ENCODE assay signal across 10 mouse cellular contexts in the genomic region with DNA sequence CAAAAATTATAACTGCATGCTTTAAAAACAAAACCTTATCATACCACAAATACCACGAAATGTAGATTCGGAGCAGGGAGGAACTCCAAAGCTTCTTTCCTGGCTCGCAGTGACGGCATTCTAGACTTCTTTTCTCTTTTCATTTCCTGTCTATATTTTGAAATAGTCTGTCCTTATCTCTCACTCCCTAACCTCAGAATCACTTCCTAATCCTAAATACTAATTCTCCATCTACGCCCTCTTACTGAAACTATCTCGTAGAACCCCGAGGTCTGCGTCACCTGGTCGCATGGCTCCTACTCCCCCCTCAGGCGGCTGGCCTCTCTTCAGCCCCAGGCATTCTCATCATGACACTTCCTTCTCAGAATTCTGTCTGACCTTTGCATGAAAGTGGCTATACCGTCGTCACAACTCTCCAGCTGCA. TPM values are rescaled to one million over a fixed set of nuclear protein-coding genes. Genes with fewer than 3 reads are reported as not detected.
DNase-seq lines count a peak whose midpoint lies in the region; ATAC-seq and TF ChIP-seq lines count a peak whose summit lies in the region.
"Had no signal": no experiment of that assay in that cellular context is flagged by ENCODE, and none has a peak within 500 bp of the region (broad histone marks: within the 10 kb centered on the region; RNA-seq: fewer than 3 reads in every experiment).

No protein-coding gene starts in this region.

- no peaks in the 10 kb centered on the region for H3K27me3 ChIP-seq in heart, embryonic 14.5 days (ENCODE audit: control insufficient read depth, insufficient read depth, low read length)
- H3K27me3 ChIP-seq in G1E (ENCODE audit: insufficient read depth, low read length): no peaks in the 10 kb centered on the region
- H3K27me3 ChIP-seq in intestine, embryonic 16.5 days (replicated peaks; ENCODE audit: control insufficient read depth, insufficient read depth, low read length): no peaks in the 10 kb centered on the region
- no peaks in the 10 kb centered on the region for H3K27me3 ChIP-seq in small intestine, adult 2 months (ENCODE audit: control insufficient read depth, insufficient read depth, low read length)
- no peaks in the 10 kb centered on the region for H3K27me3 ChIP-seq in forebrain, embryonic 13.5 days
- H3K27me3 ChIP-seq: kidney, embryonic 15.5 days had no signal

- no peak for DNase-seq in heart, postnatal 36 days
- peak; percentile 56 for DNase-seq in G1E (ENCODE audit: low spot score)
- no peak for DNase-seq in layer of hippocampus, adult 9-11 months
- no peak for DNase-seq in layer of hippocampus, adult 18-20 months (ENCODE audit: low spot score in 2 of 2)

- WGBS in heart, embryonic 14.5 days: 31% methylated on average over 12 of the region's 12 CpGs
- 56% methylated on average over 12 of the region's 12 CpGs for WGBS in intestine, embryonic 16.5 days
- WGBS in small intestine, adult 2 months: 19% methylated on average over 12 of the region's 12 CpGs
- 75% methylated on average over 12 of the region's 12 CpGs for WGBS in forebrain, embryonic 13.5 days

- peak overlapping the region; percentile 40 for H3K4me2 ChIP-seq in heart, embryonic 14.5 days (ENCODE audit: low read length)
- H3K4me2 ChIP-seq in intestine, embryonic 16.5 days (ENCODE audit: low read depth, low read length): peak overlapping the region; percentile 21; the same call in 1 of the 2 replicates
- no peak overlapping the region for H3K4me2 ChIP-seq in forebrain, embryonic 13.5 days
- H3K4me2 ChIP-seq: kidney, embryonic 15.5 days had no signal

- peaks cover 0 to 3% of the 10 kb centered on the region in 2 experiments; a peak in 2 of 4 replicates for H3K4me1 ChIP-seq in heart, embryonic 14.5 days (ENCODE audit: control insufficient read depth in 2 of 2, insufficient read depth in 2 of 2, low read length in 2 of 2)
- H3K4me1 ChIP-seq in G1E (ENCODE audit: insufficient read depth, low read depth, low read length): peaks cover 51% of the 10 kb centered on the region
- H3K4me1 ChIP-seq in intestine, embryonic 16.5 days (ENCODE audit: control insufficient read depth, insufficient read depth, low read length): no peaks in the 10 kb centered on the region
- peaks cover 4% of the 10 kb centered on the region for H3K4me1 ChIP-seq in small intestine, adult 2 months (ENCODE audit: control insufficient read depth, insufficient read depth, insufficient read length, low read length)
- H3K4me1 ChIP-seq in forebrain, embryonic 13.5 days: no peaks in the 10 kb centered on the region
- H3K4me1 ChIP-seq: kidney, embryonic 15.5 days had no signal

- H3K36me3 ChIP-seq in heart, embryonic 14.5 days (ENCODE audit: control insufficient read depth, insufficient read depth, low read length): no peaks in the 10 kb centered on the region
- no peaks in the 10 kb centered on the region for H3K36me3 ChIP-seq in G1E (replicated peaks)
- no peaks in the 10 kb centered on the region for H3K36me3 ChIP-seq in intestine, embryonic 16.5 days (ENCODE audit: control insufficient read depth, insufficient read depth, low read length)
- H3K36me3 ChIP-seq in small intestine, adult 2 months (ENCODE audit: control insufficient read depth, insufficient read depth, low read length): no peaks in the 10 kb centered on the region
- no peaks in the 10 kb centered on the region for H3K36me3 ChIP-seq in forebrain, embryonic 13.5 days (ENCODE audit: poor library complexity, severe bottlenecking)
- H3K36me3 ChIP-seq: kidney, embryonic 15.5 days had no signal

- TF ChIP-seq POLR2A in small intestine, adult 2 months (IDR thresholded peaks at IDR 0.05; ENCODE audit: low read depth, low read length): no peak

- H3K9ac ChIP-seq in heart, embryonic 14.5 days (ENCODE audit: low read length): no peak overlapping the region
- no peak overlapping the region for H3K9ac ChIP-seq in intestine, embryonic 16.5 days (ENCODE audit: low read depth, low read length)
- H3K9ac ChIP-seq in forebrain, embryonic 13.5 days: no peak overlapping the region
- H3K9ac ChIP-seq: kidney, embryonic 15.5 days had no signal

- intact Hi-C loops in heart, postnatal 36 days (cut with DNase I): no loop called here

- no peaks in the 10 kb centered on the region for H3K9me3 ChIP-seq in heart, embryonic 14.5 days (ENCODE audit: control insufficient read depth, low read length)
- no peaks in the 10 kb centered on the region for H3K9me3 ChIP-seq in G1E (replicated peaks)
- no peaks in the 10 kb centered on the region for H3K9me3 ChIP-seq in intestine, embryonic 16.5 days (ENCODE audit: control insufficient read depth, low read length)
- no peaks in the 10 kb centered on the region for H3K9me3 ChIP-seq in forebrain, embryonic 13.5 days (replicated peaks)
- H3K9me3 ChIP-seq: kidney, embryonic 15.5 days had no signal

- peak overlapping the region; percentile 1 to 18; a peak in 2 of 4 replicates for H3K4me3 ChIP-seq in heart, embryonic 14.5 days (ENCODE audit: control insufficient read depth in 1 of 2, insufficient read depth in 1 of 2, low read depth in 1 of 2, low read length in 2 of 2)
- peak overlapping the region; percentile 59; the same call in 1 of the 2 replicates for H3K4me3 ChIP-seq in G1E (ENCODE audit: low read depth, low read length)
- H3K4me3 ChIP-seq in intestine, embryonic 16.5 days (ENCODE audit: low read length): no peak overlapping the region
- peak overlapping the region; percentile 47 for H3K4me3 ChIP-seq in small intestine, adult 2 months (ENCODE audit: low read depth, low read length)
- no peak overlapping the region for H3K4me3 ChIP-seq in forebrain, embryonic 13.5 days
- H3K4me3 ChIP-seq: kidney, embryonic 15.5 days had no signal

- H3K27ac ChIP-seq in heart, embryonic 14.5 days (replicated peaks in 1 of 2; ENCODE audit: control insufficient read depth in 1 of 2, insufficient read depth in 1 of 2, low read depth in 2 of 2, low read length in 2 of 2): no peak overlapping the region
- no peak overlapping the region for H3K27ac ChIP-seq in intestine, embryonic 16.5 days (ENCODE audit: low read length)
- peak overlapping the region; percentile 54 for H3K27ac ChIP-seq in small intestine, adult 2 months (ENCODE audit: insufficient read depth, low read depth, low read length)
- H3K27ac ChIP-seq in forebrain, embryonic 13.5 days: no peak overlapping the region
- H3K27ac ChIP-seq: kidney, embryonic 15.5 days had no signal

- no peak for ATAC-seq in heart, embryonic 14.5 days (ENCODE audit: insufficient number of reproducible peaks, insufficient read depth, low FRiP score, low read depth)
- ATAC-seq in G1E (ENCODE audit: extremely low read depth, insufficient number of reproducible peaks, low FRiP score, poor library complexity, severe bottlenecking): peak; percentile 76
- ATAC-seq in intestine, embryonic 16.5 days: peak; percentile 89
- no peak for ATAC-seq in forebrain, embryonic 13.5 days

- TF ChIP-seq CTCF in G1E (IDR thresholded peaks at IDR 0.05; ENCODE audit: low read depth, low read length): no peak
- TF ChIP-seq CTCF in small intestine, adult 2 months (IDR thresholded peaks at IDR 0.05; ENCODE audit: extremely low read depth, insufficient read length, insufficient replicate concordance, low read depth, low read length): no peak

RNA-seq across cellular contexts. Expression of gene Fasl, which starts 21.2 kb away (rescaled TPM):
- not detected in 2 replicates for polyA plus RNA-seq in heart, embryonic 14.5 days (2014; fragmentation: Nextera tagmentation; extraction: Ambion mirVana)
- total RNA-seq in heart, postnatal 36 days (2021): not detected
- total RNA-seq in G1E (2014; fragmentation: Nextera tagmentation) (not detected in 2 replicates), G1E (2017) (0.05 and 0.17 TPM in 2 replicates)
- not detected in 2 replicates for polyA plus RNA-seq in G1E (2012)
- not detected in 2 replicates for polyA plus RNA-seq in intestine, embryonic 16.5 days (2015; fragmentation: Nextera tagmentation; extraction: Ambion mirVana)
- polyA plus RNA-seq in small intestine, adult 2 months (2012; rRNA removed): 0.22 and 0.33 TPM in 2 replicates
- polyA plus RNA-seq in forebrain, embryonic 13.5 days (2015; fragmentation: Nextera tagmentation; extraction: Ambion mirVana): not detected in 2 replicates
- not detected for total RNA-seq in layer of hippocampus, adult 18-20 months (2021)
- polyA plus RNA-seq: kidney, embryonic 15.5 days; limb, embryonic 11.5 days had no signal

Comparison
In these comparisons a context has a peak if more than half of its experiments do, and no peak if none do; other contexts are left out.
1. ATAC-seq: peak in G1E (single experiment) and intestine, embryonic 16.5 days (single experiment); none in heart, embryonic 14.5 days (single experiment) and forebrain, embryonic 13.5 days (single experiment).
2. H3K4me3 ChIP-seq: peak in heart, embryonic 14.5 days (2 of 2), G1E (single experiment) and small intestine, adult 2 months (single experiment); none in intestine, embryonic 16.5 days (single experiment) and forebrain, embryonic 13.5 days (single experiment).